Mouse (Mus musculus) lung, postnatal 0 days (tissue): ENCODE data around the gene H2al2a.

Experiments used
- CTCF ChIP-seq: IDR thresholded peaks from 2 replicates; pipeline ENCODE4 v1.5.1; 2016; ENCODE audit warnings: antibody characterized with exemption, mild to moderate bottlenecking
- EP300 ChIP-seq: IDR thresholded peaks from 2 replicates; pipeline ENCODE4 v1.6.1; 2016; ENCODE audit warnings: antibody characterized with exemption, mild to moderate bottlenecking, control low read depth

DNA sequence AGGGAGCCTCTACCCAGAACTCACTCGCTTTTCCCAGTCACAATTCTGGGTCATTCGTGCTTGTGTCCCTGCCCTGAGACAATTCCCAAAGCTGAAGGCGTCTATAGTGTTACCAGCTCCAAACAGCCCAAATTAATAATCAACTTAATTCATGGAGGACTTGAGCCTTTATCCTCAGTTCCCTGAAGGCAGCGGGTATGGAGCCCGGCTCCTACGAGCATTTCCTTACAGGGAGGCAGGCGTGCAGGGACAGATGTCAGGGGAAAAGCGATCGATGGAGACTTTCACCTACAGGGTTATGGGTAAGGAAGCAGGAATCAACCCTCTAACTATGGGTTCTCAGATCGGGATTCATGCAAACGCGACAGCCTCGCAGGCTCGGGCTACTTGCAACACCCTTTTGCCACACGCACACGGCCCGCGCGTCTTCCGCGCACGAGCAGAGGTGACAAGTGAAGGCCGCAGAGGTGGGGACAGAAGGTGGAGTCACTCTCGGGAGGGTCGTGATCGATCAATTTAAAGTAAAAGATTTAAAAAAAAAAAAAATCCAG lies 34.6 kb upstream of the H2al2a start:
- TF ChIP-seq EP300 (no peak), CTCF (no peak)
